Mouse (Mus musculus) midbrain, embryonic 14.5 days (tissue): ENCODE measurements at regions not wholly inside any gene's neighbourhood (a gene's known extent, or its start where the extent isn't known, plus 50 kb on each side); places are given as distances from the start of the nearest gene placed in this dataset.

Experiments used
- ATAC-seq: fragments of 200-750 bp; cut with Nextera tagmentation; 2 replicates; pipeline ENCODE4 v1.8.0; 2017; ENCODE audit warnings: moderate number of reproducible peaks, moderate library complexity; ENCODE audit not compliant: low FRiP score, low TSS enrichment
- DNase-seq: peaks from one replicate; pipeline ENCODE4 v3.0.0-alpha.2; 2015
- H3K27ac ChIP-seq: fragments of 300-500 bp; sonication (generic); replicated peaks from 2 replicates; pipeline ENCODE4 v1.5.1; 2014; ENCODE audit warnings: mild to moderate bottlenecking, low read depth, low read length, moderate library complexity
- H3K27me3 ChIP-seq: fragments of 300-500 bp; sonication (generic); 2 replicates; pipeline ENCODE4 v1.6.1; 2014; ENCODE audit warnings: low read length, control low read depth, mixed read lengths; ENCODE audit not compliant: control insufficient read depth, insufficient read depth
- H3K36me3 ChIP-seq: fragments of 300-500 bp; sonication (generic); 2 replicates; pipeline ENCODE4 v1.6.1; 2014; ENCODE audit warnings: low read length, control low read depth; ENCODE audit not compliant: control insufficient read depth, insufficient read depth
- H3K4me1 ChIP-seq: fragments of 300-500 bp; sonication (generic); 2 replicates; pipeline ENCODE4 v1.6.1; 2014; ENCODE audit warnings: mild to moderate bottlenecking, antibody characterized with exemption, low read length, control low read depth; ENCODE audit not compliant: control insufficient read depth, insufficient read depth
- H3K4me2 ChIP-seq: fragments of 300-500 bp; sonication (generic); 2 replicates; pipeline ENCODE4 v1.6.1; 2014; ENCODE audit warnings: mild to moderate bottlenecking, low read length, moderate library complexity
- H3K4me3 ChIP-seq: fragments of 300-500 bp; sonication (generic); replicated peaks from 2 replicates; pipeline ENCODE4 v1.5.1; 2014; ENCODE audit warnings: low read depth, low read length
- H3K9ac ChIP-seq: fragments of 300-500 bp; sonication (generic); replicated peaks from 2 replicates; pipeline ENCODE4 v1.6.1; 2014; ENCODE audit warnings: mild to moderate bottlenecking, low read length, moderate library complexity
- H3K9me3 ChIP-seq: fragments of 300-500 bp; sonication (generic); 2 replicates; pipeline ENCODE4 v1.6.1; 2016; ENCODE audit warnings: low read length, control low read depth, mixed read lengths; ENCODE audit not compliant: control insufficient read depth
- WGBS: fragments of 180-500 bp; shearing (Covaris S2); extraction: QIAGEN DNeasy Blood & Tissue Kit; methylation state at CpG from one replicate; pipeline ENCODE4 v1.1.7; 2014; 5-methylcytosine and 5-hydroxymethylcytosine counted together

DNA sequence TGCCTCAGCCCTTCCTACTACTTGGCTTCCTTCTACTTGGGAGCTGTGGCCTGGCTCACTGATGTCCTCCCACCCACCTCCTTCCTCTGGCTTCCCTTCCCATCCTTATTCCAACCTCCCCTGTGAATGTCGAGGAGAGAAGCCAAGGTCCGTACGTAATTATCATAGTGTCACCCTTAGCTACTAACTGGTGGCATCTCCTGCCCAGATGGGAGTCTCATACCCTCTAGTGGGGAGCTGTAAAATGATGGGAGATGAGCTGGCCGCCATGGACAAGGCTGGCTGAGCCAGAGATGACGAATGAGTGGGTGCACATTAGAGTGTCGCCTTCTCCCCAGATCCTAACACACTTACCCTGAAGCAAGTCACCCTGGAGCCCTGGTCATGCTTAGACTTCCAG lies 532.6 kb downstream of the Zfp536 start:
- ATAC-seq = no peak

DNA sequence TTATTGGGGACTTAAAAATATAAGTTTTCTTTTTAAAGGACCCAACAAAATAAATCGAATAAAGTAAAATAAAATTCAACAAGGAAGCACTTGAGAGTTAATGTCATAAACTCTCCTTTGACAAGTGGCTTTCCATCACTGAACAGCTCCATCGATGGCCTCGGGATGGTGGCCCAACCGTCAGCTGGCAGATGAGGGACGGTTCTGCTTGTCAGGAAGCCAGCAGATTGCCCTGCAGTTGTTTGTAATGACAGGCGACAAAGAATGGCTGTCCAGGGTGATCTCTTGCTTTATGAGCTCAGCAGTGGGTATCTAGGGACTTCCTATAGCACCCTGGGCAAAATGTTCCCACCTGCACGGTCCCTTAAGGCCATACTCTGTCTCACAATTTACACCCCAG lies 531.7 kb downstream of the Zfp536 start:
- Histone ChIP-seq H3K27me3 (no peaks in the 10 kb centered on the region), H3K4me1 (no peaks in the 10 kb centered on the region), H3K4me3 (no peak overlapping the region), H3K4me2 (no peak overlapping the region), H3K9ac (no peak overlapping the region), H3K27ac (no peak overlapping the region), H3K36me3 (no peaks in the 10 kb centered on the region), H3K9me3 (no peaks in the 10 kb centered on the region)
- 68% methylated on average over 7 of the region's 7 CpGs for WGBS
- ATAC-seq (no peak), DNase-seq (no peak)

More for the DNA sequence above, 532.6 kb downstream of the Zfp536 start:
- H3K36me3 ChIP-seq = no peaks in the 10 kb centered on the region
- H3K4me1 ChIP-seq = no peaks in the 10 kb centered on the region
- 91% methylated on average over 6 of the region's 6 CpGs for WGBS
- no peak for DNase-seq
- H3K27ac ChIP-seq = no peak overlapping the region
- no peaks in the 10 kb centered on the region for H3K27me3 ChIP-seq
- H3K9ac ChIP-seq = no peak overlapping the region
- H3K4me2 ChIP-seq = no peak overlapping the region
- H3K9me3 ChIP-seq = no peaks in the 10 kb centered on the region
- H3K4me3 ChIP-seq = no peak overlapping the region

DNA sequence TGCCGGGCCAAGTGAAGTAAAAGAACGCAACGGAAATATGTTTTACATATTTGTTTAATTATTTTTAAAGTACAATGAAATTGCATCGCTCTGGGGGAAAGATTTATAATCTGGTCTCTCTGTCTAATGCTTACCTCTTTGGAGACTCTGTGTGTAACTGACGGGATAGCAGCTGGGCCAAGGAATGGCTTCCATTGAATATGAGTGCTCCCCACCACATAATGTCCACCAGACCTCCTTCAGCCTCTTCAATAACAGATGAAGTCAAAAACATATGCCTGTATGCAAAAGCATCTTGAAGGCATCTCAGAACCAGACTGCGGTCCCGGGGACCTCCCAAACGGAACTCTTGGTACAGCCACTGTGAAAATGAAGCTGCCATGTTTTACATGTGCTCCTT lies 531.0 kb downstream of the Zfp536 start:
- Histone ChIP-seq H3K27ac (no peak overlapping the region), H3K4me3 (no peak overlapping the region), H3K4me1 (no peaks in the 10 kb centered on the region), H3K9me3 (no peaks in the 10 kb centered on the region), H3K36me3 (no peaks in the 10 kb centered on the region), H3K27me3 (no peaks in the 10 kb centered on the region), H3K4me2 (no peak overlapping the region), H3K9ac (no peak overlapping the region)
- no peak for DNase-seq
- no peak for ATAC-seq
- 92% methylated on average over 8 of the region's 8 CpGs for WGBS

DNA sequence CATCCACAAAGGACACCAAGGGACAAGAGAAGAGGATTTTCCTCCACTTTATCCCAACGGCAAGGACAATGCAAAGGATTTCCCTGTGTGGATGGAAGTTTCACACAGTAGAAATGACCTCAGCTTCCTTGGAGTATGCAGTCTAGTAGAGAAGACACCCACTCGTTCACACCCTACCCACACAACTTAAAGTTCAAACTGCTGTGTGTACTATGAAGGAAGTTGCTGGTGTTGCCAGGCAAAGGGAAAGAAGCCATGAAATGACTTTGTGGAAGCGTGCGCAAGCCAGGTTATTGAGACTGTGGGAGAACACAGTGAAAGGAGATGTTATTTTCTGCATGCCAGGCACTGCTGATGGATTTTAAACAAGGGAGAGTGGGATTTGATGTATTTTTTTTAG lies 527.3 kb downstream of the Zfp536 start:
- Histone ChIP-seq H3K9me3 (no peaks in the 10 kb centered on the region), H3K9ac (no peak overlapping the region), H3K27ac (no peak overlapping the region), H3K4me2 (no peak overlapping the region), H3K27me3 (no peaks in the 10 kb centered on the region), H3K4me3 (no peak overlapping the region), H3K36me3 (no peaks in the 10 kb centered on the region), H3K4me1 (no peaks in the 10 kb centered on the region)
- WGBS = 90% methylated on average over 4 of the region's 4 CpGs
- no peak for ATAC-seq
- DNase-seq = no peak

DNA sequence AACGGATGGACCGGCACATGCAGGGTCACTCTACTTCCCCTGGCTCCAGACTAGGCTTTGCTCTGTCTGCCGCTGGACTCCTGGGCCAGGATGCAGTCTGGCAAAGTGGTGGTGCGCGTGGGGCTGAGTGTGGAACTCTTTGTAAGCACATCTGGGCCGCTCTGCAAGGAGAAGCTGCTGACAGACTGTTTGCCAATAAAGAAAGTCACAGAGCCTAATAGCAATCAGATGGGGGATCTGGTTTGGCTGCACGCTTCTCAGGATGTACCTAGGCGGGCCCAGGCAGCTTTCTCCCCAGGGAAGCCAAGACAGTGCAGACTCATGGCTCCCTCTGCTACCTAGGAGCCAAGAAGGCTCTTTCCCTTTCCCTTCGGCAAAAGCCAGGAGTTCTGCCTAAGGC lies 519.0 kb downstream of the Zfp536 start:
- Histone ChIP-seq H3K9ac (no peak overlapping the region), H3K4me2 (no peak overlapping the region), H3K27me3 (no peaks in the 10 kb centered on the region), H3K27ac (no peak overlapping the region), H3K4me1 (no peaks in the 10 kb centered on the region), H3K36me3 (no peaks in the 10 kb centered on the region), H3K9me3 (no peaks in the 10 kb centered on the region), H3K4me3 (no peak overlapping the region)
- ATAC-seq (no peak), DNase-seq (no peak)
- WGBS = 86% methylated on average over 9 of the region's 9 CpGs

DNA sequence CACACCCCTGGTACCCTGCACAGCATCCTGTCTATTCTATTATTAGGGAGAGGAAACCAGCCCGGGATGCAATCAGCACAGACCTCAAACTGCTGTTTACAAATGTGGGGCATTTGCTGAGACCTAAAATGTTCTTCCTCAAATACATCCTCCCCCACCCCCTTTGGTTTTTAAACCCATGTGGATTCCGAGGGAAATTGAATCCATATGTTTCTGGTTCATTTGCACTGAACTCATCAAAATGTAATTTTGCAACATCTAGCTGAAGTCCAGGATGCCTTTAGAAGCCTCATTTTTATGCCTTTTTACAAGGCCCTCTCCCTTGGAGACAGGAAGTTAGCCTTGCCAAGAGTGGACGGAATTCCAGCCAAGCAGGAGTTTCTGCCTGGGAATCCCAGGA lies 517.6 kb downstream of the Zfp536 start:
- 79% methylated on average over 3 of the region's 3 CpGs for WGBS
- ATAC-seq = no peak
- no peak overlapping the region for H3K9ac ChIP-seq

DNA sequence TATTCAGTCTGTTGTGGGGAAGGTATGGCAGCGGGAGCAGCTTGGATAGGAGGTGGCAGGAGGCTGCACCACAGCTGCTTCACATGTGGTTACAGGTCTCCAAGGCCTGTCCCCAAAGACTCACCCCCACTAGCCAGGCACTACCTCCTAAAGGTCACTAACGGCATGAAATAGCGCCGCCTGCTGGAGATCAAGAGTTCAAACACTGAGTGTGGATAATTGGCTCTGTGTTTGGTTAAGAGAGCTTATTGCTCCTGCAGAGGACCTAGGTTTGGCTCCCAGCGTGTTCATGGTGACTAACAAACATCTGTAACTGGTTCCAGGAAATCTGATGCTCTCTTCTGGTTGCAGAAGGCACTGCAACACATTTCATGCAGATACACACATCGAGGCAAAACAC lies 514.1 kb downstream of the Zfp536 start:
- Histone ChIP-seq H3K27ac (no peak overlapping the region), H3K4me3 (no peak overlapping the region), H3K4me2 (no peak overlapping the region), H3K4me1 (no peaks in the 10 kb centered on the region), H3K9ac (no peak overlapping the region), H3K9me3 (no peaks in the 10 kb centered on the region), H3K27me3 (no peaks in the 10 kb centered on the region), H3K36me3 (no peaks in the 10 kb centered on the region)
- DNase-seq (peak; percentile 27), ATAC-seq (no peak)
- 43% methylated on average over 6 of the region's 6 CpGs for WGBS

More for the DNA sequence above, 517.6 kb downstream of the Zfp536 start:
- Histone ChIP-seq H3K4me3 (no peak overlapping the region), H3K36me3 (no peaks in the 10 kb centered on the region), H3K27ac (no peak overlapping the region), H3K9me3 (no peaks in the 10 kb centered on the region), H3K27me3 (no peaks in the 10 kb centered on the region), H3K4me1 (no peaks in the 10 kb centered on the region), H3K4me2 (no peak overlapping the region)
- no peak for DNase-seq

DNA sequence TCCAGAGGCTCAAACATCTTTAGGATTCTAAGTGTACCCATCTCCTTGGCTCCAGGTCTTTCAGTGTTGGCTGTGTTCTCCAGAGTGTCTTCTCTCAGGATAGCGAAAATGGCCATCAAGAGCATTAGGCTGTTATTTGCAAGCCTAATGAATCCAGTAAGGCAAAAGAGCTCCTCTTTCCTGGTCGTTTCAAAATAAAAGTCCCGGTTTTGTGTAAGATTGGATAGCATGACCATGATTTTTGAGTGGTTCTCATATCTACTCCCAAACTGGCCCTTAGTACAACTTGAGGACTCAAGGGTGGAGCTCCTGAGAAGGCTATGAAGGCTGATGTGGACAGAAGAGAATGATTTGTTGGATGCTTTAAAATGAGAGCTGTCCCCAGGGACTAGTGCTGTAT lies 510.6 kb downstream of the Zfp536 start:
- Histone ChIP-seq H3K4me3 (no peak overlapping the region), H3K9ac (no peak overlapping the region), H3K4me1 (no peaks in the 10 kb centered on the region), H3K9me3 (no peaks in the 10 kb centered on the region), H3K27ac (no peak overlapping the region), H3K27me3 (no peaks in the 10 kb centered on the region), H3K4me2 (no peak overlapping the region), H3K36me3 (no peaks in the 10 kb centered on the region)
- ATAC-seq (no peak), DNase-seq (peak; percentile 53)
- 46% methylated on average over 3 of the region's 3 CpGs for WGBS

DNA sequence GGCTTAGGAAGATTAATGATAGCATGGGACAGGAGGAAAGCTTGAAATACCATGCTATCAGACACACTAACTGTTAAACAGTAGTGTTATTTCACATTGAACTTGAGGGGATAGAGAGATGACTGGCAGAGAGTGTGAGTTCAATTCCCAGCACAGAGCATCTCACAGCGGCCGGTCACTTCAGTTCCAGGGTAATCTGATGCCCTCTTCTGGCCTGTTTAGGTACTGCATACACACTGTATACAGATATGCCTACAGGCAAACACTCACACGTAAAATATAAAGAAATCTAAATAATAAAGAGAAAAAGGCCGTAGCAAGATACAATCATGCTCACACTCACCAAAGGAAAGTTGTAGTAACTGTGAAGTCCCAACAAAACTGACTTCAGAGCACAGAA lies 506.0 kb downstream of the Zfp536 start:
- no peak overlapping the region for H3K4me3 ChIP-seq
- H3K36me3 ChIP-seq = no peaks in the 10 kb centered on the region
- H3K9me3 ChIP-seq = no peaks in the 10 kb centered on the region; the same call in 1 of the 2 replicates
- ATAC-seq (no peak), DNase-seq (no peak)
- H3K27me3 ChIP-seq = no peaks in the 10 kb centered on the region
- H3K4me2 ChIP-seq = no peak overlapping the region
- WGBS = 76% methylated on average over 4 of the region's 4 CpGs
- no peaks in the 10 kb centered on the region for H3K4me1 ChIP-seq
- no peak overlapping the region for H3K9ac ChIP-seq
- H3K27ac ChIP-seq = no peak overlapping the region
